Mouse (Mus musculus) liver, postnatal 0 days (tissue): ENCODE measurements around the gene Lclat1. TPM values are rescaled to one million over a fixed set of nuclear protein-coding genes. Genes with fewer than 3 reads are reported as not detected.

ENCODE experiments used
- ATAC-seq: fragments of 200-750 bp; cut with Nextera tagmentation; 2 replicates; pipeline ENCODE4 v1.8.0; 2017; ENCODE audit warnings: mild to moderate bottlenecking, moderate library complexity
- DNase-seq: peaks from one replicate; pipeline ENCODE4 v3.0.0-alpha.2; 2016
- H3K27ac ChIP-seq: fragments of 300-500 bp; sonication (generic); 2 replicates; pipeline ENCODE4 v1.5.1; 2014; ENCODE audit warnings: antibody characterized with exemption, moderate library complexity, mild to moderate bottlenecking, low read depth
- H3K27me3 ChIP-seq: fragments of 300-500 bp; sonication (generic); 2 replicates; pipeline ENCODE4 v1.6.1; 2014; ENCODE audit warnings: low read length, control low read depth, mixed read lengths; ENCODE audit not compliant: insufficient read depth
- H3K36me3 ChIP-seq: fragments of 300-500 bp; sonication (generic); replicated peaks from 2 replicates; pipeline ENCODE4 v1.6.1; 2014; ENCODE audit warnings: mild to moderate bottlenecking, control low read depth, low read length, moderate library complexity, mixed read lengths; ENCODE audit not compliant: insufficient read depth
- H3K4me1 ChIP-seq: fragments of 300-500 bp; sonication (generic); 2 replicates; pipeline ENCODE4 v1.6.1; 2014; ENCODE audit warnings: antibody characterized with exemption, mild to moderate bottlenecking, control low read depth; ENCODE audit not compliant: insufficient read depth
- H3K4me2 ChIP-seq: fragments of 300-500 bp; sonication (generic); 2 replicates; pipeline ENCODE4 v1.6.1; 2014; ENCODE audit warnings: low read depth, mild to moderate bottlenecking, low read length, moderate library complexity, mixed read lengths
- H3K4me3 ChIP-seq: fragments of 300-500 bp; sonication (generic); 2 replicates; pipeline ENCODE4 v1.5.1; 2014; ENCODE audit warnings: low read depth, low read length
- H3K9ac ChIP-seq: fragments of 300-500 bp; sonication (generic); replicated peaks from 2 replicates; pipeline ENCODE4 v1.6.1; 2014; ENCODE audit warnings: mild to moderate bottlenecking, moderate library complexity
- H3K9me3 ChIP-seq: fragments of 300-500 bp; sonication (generic); 2 replicates; pipeline ENCODE4 v1.6.1; 2016; ENCODE audit warnings: mild to moderate bottlenecking, control low read depth, low read length, mixed read lengths
- CTCF ChIP-seq: sonication (generic); IDR thresholded peaks from 2 replicates; pipeline ENCODE4 v1.5.1; 2016; ENCODE audit warnings: antibody characterized with exemption, low read depth
- EP300 ChIP-seq: IDR thresholded peaks from 2 replicates; pipeline ENCODE4 v1.6.1; 2016; ENCODE audit warnings: antibody characterized with exemption, low read depth, mild to moderate bottlenecking
- WGBS: fragments of 180-500 bp; shearing (Covaris S2); extraction: QIAGEN DNeasy Blood & Tissue Kit; methylation state at CpG from one replicate; pipeline ENCODE4 v1.1.7; 2014; ENCODE audit not compliant: insufficient replicate concordance; 5-methylcytosine and 5-hydroxymethylcytosine counted together
- polyA plus RNA-seq: library from polyadenylated mRNA; unstranded; fragments of >200 nt; fragmentation: Nextera tagmentation; extraction: Ambion mirVana; gene quantifications from 2 replicates; pipeline ENCODE4 v1.2.1, GENCODE M21; 2015

Lclat1 gene
- polyA plus RNA-seq, 1 experiment from 2014 or later: 2.5 TPM

DNA sequence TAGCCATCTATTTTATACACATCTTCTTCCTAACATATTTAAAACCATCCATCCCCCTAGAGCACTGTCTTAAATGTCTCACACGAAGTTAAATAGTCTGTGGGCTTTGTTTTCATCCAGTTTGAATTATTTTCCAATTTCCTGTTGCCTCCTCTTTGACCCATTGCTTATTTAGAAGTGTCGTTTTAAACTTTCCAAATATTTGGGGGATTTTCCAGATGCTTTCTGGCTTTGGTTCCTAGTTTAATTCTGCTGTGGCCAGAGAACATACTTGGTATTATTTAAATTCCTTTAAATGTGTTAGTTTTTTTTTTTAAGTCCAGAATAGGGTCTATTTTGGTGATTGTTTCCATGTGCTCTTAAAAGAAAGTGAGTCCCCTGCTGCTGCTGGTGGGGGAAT lies 176.5 kb downstream of the Lclat1 start:
- H3K4me3 ChIP-seq: no peak overlapping the region
- H3K9me3 ChIP-seq: no peaks in the 10 kb centered on the region
- no peaks in the 10 kb centered on the region for H3K4me1 ChIP-seq
- H3K9ac ChIP-seq: no peak overlapping the region
- WGBS: 46% methylated on average over 2 of the region's 2 CpGs
- no peak overlapping the region for H3K27ac ChIP-seq
- no peak for ATAC-seq
- H3K4me2 ChIP-seq: no peak overlapping the region
- TF ChIP-seq CTCF (no peak), EP300 (no peak)
- no peak for DNase-seq
- H3K27me3 ChIP-seq: no peaks in the 10 kb centered on the region
- no peaks in the 10 kb centered on the region for H3K36me3 ChIP-seq

Other genes with a start within 250 kb of the Lclat1 start
- gene Lbh, start 189.7 kb upstream of the Lclat1 start, polyA plus RNA-seq: 0.79 and 0.94 TPM in 2 replicates